Mouse (Mus musculus) layer of hippocampus, postnatal 25 days (tissue): ENCODE measurements around the gene Zscan12. TPM values are rescaled to one million over a fixed set of nuclear protein-coding genes. Genes with fewer than 3 reads are reported as not detected.

Experiments
- DNase-seq, 2 experiments: peaks; one replicate each; pipeline ENCODE4 v3.0.0; 2022; ENCODE audit warnings: mixed read lengths in 2 of 2, low spot score in 1 of 2; ENCODE audit errors: extremely low spot score in 1 of 2
- microRNA-seq, 2 experiments: library from miRNA; unstranded; fragments of <30 nt; microRNA quantifications; one replicate each; pipeline ENCODE4 v1.2.0; 2021
- total RNA-seq, 2 experiments: library from RNA; stranded (reverse); gene quantifications; 2 replicates each; pipeline ENCODE4 v1.2.3; 2021

The Zscan12 gene
- total RNA-seq, 2 experiments from 2014 or later = 8.5 to 9.7 TPM

GRCm38 (mm10) chr13:21401636-21402286 is 39.1 kb downstream of the Zscan12 start:
- no peak for DNase-seq

GRCm38 (mm10) chr13:21402287-21402846 is 39.7 kb downstream of the Zscan12 start, which contains the start of gene Zkscan3:
Gene Zkscan3, minus strand, starts transcription at chr13:21402755.
- DNase-seq = peak; percentile 73 to 86

- no peak for DNase-seq
Observed at GRCm38 (mm10) chr13:21402848-21403247, 40.2 kb downstream of the Zscan12 start.

GRCm38 (mm10) chr13:21407341-21407740 is 44.7 kb downstream of the Zscan12 start:
- no peak for DNase-seq

GRCm38 (mm10) chr13:21407969-21408804 is 45.6 kb downstream of the Zscan12 start:
- DNase-seq = peak; percentile 67 to 68

- no peak for DNase-seq
Observed at GRCm38 (mm10) chr13:21408805-21409459, 46.3 kb downstream of the Zscan12 start.

GRCm38 (mm10) chr13:21414231-21415212 is 51.9 kb downstream of the Zscan12 start:
- no peak for DNase-seq

- DNase-seq = no peak
Observed at GRCm38 (mm10) chr13:21415266-21415665, 52.6 kb downstream of the Zscan12 start.

- no peak for DNase-seq
Observed at GRCm38 (mm10) chr13:21415750-21416149, 53.1 kb downstream of the Zscan12 start.

- no peak for DNase-seq
Observed at GRCm38 (mm10) chr13:21417298-21418010, 54.8 kb downstream of the Zscan12 start.

- no peak for DNase-seq
Observed at GRCm38 (mm10) chr13:21418865-21419264, 56.2 kb downstream of the Zscan12 start.

Small RNAs within 50 kb of the gene (microRNA-seq; reads per million reads assigned to microRNA genes)
- 0 to 0.18 reads per million in 2 experiments for gene Mir6942

Other genes starting within 250 kb of the Zscan12 start
- gene Olfr263, start 233.2 kb upstream of the Zscan12 start, total RNA-seq = not detected
- gene Olfr1368, start 217.0 kb upstream of the Zscan12 start, total RNA-seq = not detected
- 10 to 100 TPM; 37.8 to 42.2 TPM for gene Trim27, start 183.4 kb upstream of the Zscan12 start, total RNA-seq
- not detected for gene Gpx5, start 70.1 kb upstream of the Zscan12 start, total RNA-seq
- gene Gpx6, start 50.7 kb upstream of the Zscan12 start, total RNA-seq = not detected
- not detected for gene Olfr1367, start 15.9 kb upstream of the Zscan12 start, total RNA-seq
- gene Zkscan3, start 39.9 kb downstream of the Zscan12 start, total RNA-seq = 10 to 100 TPM; 35.6 to 42.4 TPM
- 1 to 10 TPM; 1.2 to 1.8 TPM for gene Pgbd1, start 78.2 kb downstream of the Zscan12 start, total RNA-seq
- gene Zscan26, start 90.9 kb downstream of the Zscan12 start, total RNA-seq = 10 to 100 TPM; 45.3 to 47.3 TPM
- gene Nkapl, start 105.7 kb downstream of the Zscan12 start, total RNA-seq = 1 to 10 TPM in 1 of 2 experiments, under 1 TPM in 1; 0.91 to 1.6 TPM
- gene Zkscan4, start 116.1 kb downstream of the Zscan12 start, total RNA-seq = 1 to 10 TPM; 5.8 to 6.7 TPM
- gene Gm10065, start 116.6 kb downstream of the Zscan12 start, total RNA-seq = not detected
- gene AK157302, start 132.4 kb downstream of the Zscan12 start, total RNA-seq = 10 to 100 TPM; 21.2 to 24.4 TPM
- 10 to 100 TPM; 68.8 to 76.1 TPM for gene Gm11273, start 138.6 kb downstream of the Zscan12 start, total RNA-seq
- gene Zkscan8, start 168.3 kb downstream of the Zscan12 start, total RNA-seq = 10 to 100 TPM; 16.4 to 17.0 TPM
- not detected for gene Olfr1366, start 180.0 kb downstream of the Zscan12 start, total RNA-seq
- gene Olfr1535, start 197.1 kb downstream of the Zscan12 start, total RNA-seq = not detected
- gene Olfr1364, start 218.9 kb downstream of the Zscan12 start, total RNA-seq = not detected